ENCODE assay signal across 19 mouse cellular contexts in genomic region chr13:42228849-42229248, GRCm38 (mm10).
"Had no signal": no experiment of that assay in that cellular context is flagged by ENCODE, and none has a peak within 500 bp of the region (broad histone marks: within the 10 kb centered on the region; RNA-seq: fewer than 3 reads in every experiment).

No protein-coding gene starts in this region.

- H3K27me3 ChIP-seq: midbrain, embryonic 12.5 days; neural tube, embryonic 13.5 days; neural tube, embryonic 15.5 days had no signal

- ATAC-seq: midbrain, embryonic 16.5 days had no signal

- DNase-seq: lung, adult 18-20 months; lung, embryonic 14.5 days; lung, postnatal 10 days; lung, postnatal 4 days; midbrain, embryonic 14.5 days; retina, postnatal 1 day; right cerebral cortex, adult 18-20 months; right cerebral cortex, postnatal 25 days; right cerebral cortex, postnatal 4 days; spleen, adult 18-20 months; thymus, adult 2 months; thymus, postnatal 25 days; thymus, postnatal 4 days had no signal

- H3K36me3 ChIP-seq: midbrain, embryonic 10.5 days; midbrain, embryonic 12.5 days; neural tube, embryonic 13.5 days; neural tube, embryonic 15.5 days had no signal

- H3K9ac ChIP-seq: lung, embryonic 14.5 days; midbrain, embryonic 12.5 days; neural tube, embryonic 13.5 days; neural tube, embryonic 15.5 days had no signal

- H3K4me2 ChIP-seq: lung, embryonic 14.5 days; midbrain, embryonic 12.5 days; neural tube, embryonic 13.5 days; neural tube, embryonic 15.5 days had no signal

- H3K27ac ChIP-seq: midbrain, embryonic 10.5 days; midbrain, embryonic 12.5 days; neural tube, embryonic 13.5 days; neural tube, embryonic 15.5 days had no signal

- H3K9me3 ChIP-seq: midbrain, embryonic 10.5 days; midbrain, embryonic 12.5 days; neural tube, embryonic 13.5 days; neural tube, embryonic 15.5 days had no signal

- H3K4me3 ChIP-seq: midbrain, embryonic 10.5 days; midbrain, embryonic 12.5 days; myocyte; neural tube, embryonic 13.5 days; neural tube, embryonic 15.5 days had no signal

- H3K4me1 ChIP-seq: midbrain, embryonic 12.5 days; neural tube, embryonic 13.5 days; neural tube, embryonic 15.5 days had no signal
